Mouse (Mus musculus) right cerebral cortex, postnatal 25 days (tissue): ENCODE results near the gene Ncbp2.
"Not testable (repeated sequence)": the region's sequence is repeated elsewhere in the genome, so short reads cannot be mapped to it uniquely, and the experiment has no call there.

Experiments used
- DNase-seq: peaks from one replicate; pipeline ENCODE4 v3.0.0; 2022

Ncbp2 gene

DNA sequence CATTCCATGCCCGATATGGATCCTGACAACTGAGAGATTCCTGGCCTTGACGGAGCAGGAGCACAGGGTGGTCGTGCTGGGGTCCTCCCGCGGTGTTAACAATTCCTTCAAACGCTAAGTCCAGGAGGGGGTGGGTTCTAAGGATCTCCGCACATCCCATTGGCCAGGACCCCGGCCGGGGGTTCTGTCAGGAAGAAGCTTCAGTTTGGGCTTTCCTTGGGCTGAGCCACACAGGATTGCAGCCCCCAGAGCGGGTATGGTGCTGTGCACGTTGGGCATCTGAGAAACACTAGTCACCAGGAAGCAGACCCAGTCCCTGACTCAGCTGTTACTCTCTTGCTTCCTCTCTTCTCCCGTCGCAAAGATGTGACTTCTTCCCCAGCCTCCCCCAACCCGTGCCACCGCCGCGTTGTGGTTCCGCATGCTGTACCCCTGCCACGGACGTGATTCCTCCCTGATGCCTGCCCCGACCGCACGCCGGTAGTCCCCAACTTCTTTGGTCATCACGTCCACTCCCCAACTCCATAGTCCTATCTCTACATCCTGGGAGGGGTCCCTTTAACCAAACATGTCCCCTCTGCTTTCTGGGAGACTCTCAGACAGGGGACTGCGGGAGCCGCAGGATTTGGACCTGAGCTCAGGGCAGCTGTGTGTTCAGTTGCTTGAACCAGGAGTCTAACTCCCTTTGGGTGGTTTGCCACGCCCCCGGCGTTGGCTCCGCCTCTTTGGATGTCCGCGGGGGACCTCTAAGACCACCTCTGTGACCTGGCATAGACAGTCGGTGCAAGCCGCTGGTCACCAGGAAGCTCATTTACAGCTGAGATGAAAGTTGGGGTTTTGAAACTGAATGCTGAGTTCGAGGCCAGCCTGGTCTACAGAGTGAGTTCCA lies 13.0 kb upstream of the Ncbp2 start:
- DNase-seq: no peak

DNA sequence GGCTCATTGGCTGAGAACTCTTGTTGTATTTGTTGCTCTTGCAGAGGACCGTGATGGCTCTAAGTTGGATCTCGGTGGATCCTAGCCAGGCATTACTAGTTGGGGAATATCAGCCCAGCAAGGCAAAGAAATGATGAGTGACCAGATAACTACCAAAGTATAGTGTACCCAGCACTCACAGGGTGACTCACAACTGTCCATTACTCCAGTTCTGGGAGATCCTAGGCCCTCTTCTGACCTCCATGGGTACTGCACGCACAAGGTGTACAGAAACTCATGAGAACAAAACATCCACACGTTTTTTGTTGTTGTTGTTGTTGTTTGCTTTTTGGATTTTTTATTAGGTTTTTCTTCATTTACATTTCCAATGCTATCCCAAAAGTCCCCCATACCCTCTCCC lies 11.7 kb upstream of the Ncbp2 start:
- no peak for DNase-seq

DNA sequence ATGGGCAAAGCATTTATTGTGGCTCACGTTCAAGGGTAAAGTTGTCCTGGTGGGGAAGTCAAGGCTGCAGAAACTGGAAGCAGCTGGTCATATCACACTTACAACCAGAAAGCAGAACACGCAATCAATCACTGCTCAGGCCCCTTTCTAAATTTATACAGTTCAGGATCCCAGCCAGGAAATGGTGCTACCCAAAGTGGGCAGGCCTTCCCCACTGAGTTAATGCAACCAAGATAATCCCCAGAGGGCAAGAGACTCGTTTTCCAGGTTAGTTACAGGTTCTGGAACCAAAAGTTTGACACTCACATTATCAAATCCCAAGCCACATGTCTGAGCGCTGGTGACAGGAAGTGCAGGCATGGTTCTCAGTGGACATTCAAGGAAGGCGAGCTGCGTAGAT lies 9.5 kb upstream of the Ncbp2 start:
- DNase-seq: no peak

DNA sequence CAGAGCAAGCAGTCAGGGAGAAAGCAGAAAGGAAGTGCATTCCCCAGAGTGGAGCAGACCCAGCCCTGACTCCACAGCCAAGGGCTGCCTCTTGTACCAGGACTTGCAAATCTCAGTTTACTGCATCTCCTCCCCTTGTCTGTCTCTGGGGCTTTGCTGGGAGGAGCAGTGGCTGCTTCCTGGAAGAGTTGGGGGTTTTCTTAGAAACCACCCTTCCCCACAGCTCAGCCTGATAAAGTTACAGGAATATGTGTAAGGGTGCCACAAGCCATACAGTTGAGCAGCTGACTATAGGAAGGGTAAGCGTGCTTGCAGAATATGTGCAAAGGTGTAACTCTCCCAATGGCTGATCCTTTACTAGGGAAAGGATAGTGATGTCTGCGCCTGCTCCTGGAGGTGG lies 7.7 kb upstream of the Ncbp2 start:
- no peak for DNase-seq

DNA sequence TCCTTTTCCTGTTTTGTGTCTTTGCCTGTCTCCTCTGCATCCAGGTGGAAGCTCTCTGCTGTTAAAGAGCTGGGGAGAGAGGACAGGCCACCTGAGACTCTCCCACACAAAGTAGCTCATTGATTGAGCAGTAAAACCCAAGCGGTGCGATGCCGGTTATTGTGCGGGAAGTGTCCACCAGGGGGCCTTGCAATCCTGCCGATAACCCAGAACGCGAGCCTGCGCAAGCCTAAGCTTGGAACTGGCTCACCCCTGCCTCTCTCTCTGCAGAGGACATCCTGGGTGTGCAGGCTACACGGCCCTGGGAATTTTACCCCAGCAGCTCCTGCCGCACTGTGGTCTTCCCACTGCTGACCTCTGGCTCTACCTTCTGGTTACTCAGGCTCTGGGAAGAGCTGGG lies 4.3 kb upstream of the Ncbp2 start:
- DNase-seq: peak; percentile 80

DNA sequence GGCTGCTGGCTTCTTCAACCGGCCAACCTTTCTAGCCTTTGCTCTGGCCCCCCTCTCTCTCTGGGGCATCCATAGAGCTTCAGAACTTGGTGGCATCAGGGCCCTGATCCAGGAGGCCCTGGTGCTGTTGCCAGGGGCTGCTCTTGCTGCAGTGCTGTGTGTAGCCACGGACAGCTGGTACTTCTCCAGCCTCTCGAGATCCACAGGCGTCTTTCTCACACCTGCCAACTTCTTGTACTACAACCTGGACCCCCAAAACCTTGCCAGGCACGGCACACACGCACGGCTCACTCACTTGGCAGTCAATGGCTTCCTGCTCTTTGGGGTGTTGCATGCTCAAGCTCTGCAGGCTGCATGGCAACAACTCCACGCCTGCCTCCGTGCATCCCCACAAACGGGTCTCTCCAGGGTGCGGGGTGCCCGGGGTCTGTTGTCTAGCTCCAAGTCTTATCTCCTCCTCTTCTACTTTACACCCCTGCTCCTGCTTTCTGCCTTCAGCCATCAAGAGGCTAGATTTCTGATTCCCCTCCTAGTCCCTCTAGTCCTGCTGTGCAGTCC lies 3.5 kb upstream of the Ncbp2 start:
- no peak for DNase-seq

DNA sequence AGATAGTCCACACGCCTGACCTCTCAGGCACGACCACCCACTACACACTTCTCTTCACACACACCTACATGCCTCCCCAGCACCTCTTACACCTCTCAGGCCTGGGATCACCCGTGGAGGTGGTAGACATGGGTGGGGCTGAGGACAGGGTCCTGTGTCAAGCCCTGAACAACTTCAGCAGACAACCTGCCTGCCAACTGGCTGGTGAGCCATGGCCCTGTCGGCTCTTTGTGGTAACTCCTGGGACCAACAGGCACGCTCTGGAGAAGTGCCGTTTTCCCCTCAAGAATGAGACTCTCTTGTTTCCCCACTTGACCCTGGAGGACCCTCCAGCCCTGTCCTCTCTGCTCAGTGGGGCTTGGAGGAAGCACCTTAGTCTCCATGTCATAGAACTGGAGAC lies 2.9 kb upstream of the Ncbp2 start:
- DNase-seq: no peak

DNA sequence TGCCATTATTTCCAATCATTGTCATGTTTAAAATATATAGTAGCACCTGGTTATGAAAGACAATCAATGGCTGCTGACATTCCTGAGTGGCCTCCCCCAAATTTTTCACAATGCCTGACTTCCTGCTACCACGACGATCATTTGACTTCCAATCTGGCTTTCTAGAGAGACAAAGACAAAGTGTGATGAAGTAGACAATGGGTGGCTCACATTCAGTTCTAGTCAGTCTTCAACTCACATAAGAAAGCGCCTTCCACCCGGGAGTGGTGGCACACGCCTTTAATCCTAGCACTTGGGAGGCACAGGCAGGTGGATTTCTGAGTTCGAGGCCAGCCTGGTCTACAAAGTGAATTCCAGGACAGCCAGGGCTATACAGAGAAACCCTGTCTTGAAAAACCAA lies 2.3 kb upstream of the Ncbp2 start:
- not testable (repeated sequence) for DNase-seq

DNA sequence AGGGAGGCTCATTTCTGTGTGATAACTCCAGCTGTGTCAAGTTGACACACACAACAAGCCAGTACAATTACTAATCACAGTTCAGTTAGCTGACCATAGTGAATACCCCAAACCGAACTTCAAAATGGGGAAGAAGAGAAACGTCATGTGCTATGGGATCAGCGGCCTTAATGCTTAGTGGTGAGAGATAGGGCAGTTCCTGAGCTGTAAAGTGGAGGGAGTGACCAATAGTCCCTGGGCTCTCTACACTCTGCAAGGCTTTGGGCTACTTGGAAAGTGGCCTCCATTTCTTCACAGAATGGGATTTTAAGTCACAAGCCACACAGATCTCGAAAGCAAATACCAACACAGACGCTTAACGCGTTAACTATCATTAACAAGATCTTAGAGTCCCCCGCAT lies 980 bp upstream of the Ncbp2 start:
- DNase-seq: no peak

DNA sequence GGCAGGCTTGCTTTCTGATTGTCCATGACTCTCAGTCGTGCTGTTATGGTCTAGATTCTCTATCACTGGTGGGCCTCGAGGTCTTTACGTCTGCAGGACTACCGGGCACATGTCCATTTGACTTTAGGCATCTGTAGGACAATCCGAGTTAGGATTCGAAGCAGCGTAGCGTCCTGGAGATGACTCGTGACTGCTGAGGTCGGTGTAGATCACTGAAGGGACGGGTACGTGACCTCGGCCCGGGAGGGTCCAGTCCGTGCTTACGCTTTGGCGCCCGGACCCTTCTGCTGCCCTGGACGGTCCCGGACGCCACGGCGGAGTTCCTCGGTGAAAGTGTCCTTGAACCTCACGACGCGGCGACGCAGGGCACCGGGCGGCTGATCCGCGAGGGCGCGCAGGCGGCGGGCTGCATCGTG lies 404 bp upstream of the Ncbp2 start:
- no peak for DNase-seq

DNA sequence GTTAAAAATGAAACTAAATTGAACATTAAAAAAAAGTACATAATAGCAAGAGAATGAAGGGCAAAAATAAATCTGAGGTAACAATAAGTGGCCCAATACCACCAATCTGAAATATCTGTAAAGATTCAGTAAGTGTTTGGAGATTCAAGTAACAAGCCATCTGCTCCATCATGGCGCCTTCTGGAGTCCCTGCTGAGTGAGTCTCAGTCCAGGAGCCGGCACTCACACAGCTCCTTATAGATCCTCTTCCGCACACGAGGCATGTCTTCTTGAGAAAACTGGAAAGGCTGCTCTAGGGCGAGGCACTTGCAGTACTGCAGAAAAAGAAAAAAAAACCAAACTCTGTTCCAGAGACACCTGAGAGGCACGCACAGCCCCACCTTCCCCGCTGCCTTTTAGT lies 14.9 kb downstream of the Ncbp2 start:
- DNase-seq: peak; percentile 25

DNA sequence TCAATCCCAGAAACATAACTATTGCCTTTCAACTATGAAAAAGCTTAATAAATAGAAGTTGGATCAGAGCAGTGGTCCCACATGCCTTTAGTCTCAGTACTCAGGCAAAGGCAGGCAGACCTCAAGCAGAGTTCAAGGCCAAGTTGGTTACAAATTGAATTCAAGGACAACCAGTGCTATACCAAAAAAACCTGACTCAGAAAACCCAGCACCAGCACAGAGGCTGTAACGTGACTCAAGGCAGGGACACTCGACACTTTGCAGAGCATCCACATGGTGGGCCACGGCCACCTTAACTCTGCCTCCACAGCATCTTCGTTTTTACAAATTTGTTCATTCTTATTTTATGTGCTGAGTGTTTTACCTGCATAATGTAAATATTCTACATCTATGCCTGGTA lies 26.9 kb downstream of the Ncbp2 start:
- no peak for DNase-seq

DNA sequence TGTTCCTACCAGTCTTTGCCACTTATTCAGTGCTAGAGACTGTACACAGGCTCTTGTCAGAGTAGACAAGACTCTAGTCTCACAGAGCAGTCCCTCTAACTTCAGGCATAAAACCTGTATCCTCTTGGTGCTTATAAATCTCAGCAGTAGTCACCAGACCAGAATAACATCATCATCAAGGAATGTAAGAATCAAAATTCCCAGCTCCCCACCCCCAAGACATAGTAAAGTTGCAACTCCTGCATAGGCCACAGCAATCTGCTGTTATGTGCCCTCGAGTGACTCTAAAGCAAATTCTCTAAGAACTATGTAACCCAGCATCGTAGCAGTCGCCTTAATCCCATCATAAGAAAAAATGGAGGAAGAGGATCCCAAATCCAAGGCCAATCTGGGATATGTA lies 31.2 kb downstream of the Ncbp2 start:
- no peak for DNase-seq

DNA sequence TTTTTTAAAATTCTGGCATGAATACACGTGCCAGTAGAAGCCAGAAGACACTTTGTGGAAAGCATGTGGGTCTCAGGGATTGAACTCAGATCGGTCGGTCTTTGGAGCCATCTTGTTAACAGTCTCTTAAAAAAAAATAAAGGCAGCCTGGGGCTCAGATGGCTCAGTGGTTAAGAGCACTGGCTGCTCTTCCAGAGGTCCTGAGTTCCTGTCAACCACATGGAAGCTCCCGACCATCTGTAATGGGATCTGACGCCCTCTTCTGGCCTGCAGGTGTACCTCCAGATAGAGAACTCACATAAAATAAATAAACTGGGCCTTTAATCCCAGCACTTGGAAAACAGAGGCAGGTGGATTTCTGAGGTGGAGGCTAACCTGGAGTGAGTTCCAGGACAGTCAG lies 32.6 kb downstream of the Ncbp2 start:
- DNase-seq: no peak

DNA sequence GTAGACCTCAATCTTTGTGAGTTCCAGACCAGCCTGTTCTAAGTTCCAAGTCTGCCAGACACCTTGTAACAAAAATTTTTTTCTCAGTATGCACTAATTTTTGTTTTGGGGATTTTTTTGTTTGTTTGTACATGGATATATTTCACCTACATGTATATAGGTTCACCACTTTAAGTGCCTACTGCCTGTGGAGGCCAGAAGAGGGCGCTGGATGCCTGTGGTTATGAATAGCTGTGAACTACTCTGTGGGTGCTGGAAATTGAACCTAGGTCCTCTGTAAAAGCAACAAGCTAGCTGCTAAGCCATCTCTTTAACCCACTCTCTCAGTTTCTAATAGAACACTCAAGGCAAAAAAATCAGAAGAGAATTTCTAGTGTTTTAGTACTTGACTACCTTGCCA lies 43.7 kb downstream of the Ncbp2 start:
- DNase-seq: no peak

DNA sequence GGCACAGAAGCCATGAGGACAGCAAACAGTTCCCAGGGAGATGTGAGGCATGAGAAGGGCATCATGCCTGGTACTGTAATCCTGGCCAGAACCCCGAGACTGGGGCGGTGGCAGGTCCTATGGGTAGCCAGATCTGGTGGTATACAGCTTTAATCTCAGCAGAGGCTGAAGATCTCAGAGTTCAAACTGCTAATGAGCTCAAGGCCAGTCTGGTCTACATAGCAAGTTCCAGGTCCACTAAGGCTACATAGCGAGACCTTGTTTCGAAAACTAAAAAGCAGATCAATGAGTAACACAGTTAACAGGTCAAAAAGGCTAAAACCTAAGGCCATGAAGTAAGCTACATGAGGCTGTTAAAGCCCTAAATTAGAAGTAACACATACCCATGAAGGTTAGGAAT lies 44.9 kb downstream of the Ncbp2 start:
- DNase-seq: no peak

DNA sequence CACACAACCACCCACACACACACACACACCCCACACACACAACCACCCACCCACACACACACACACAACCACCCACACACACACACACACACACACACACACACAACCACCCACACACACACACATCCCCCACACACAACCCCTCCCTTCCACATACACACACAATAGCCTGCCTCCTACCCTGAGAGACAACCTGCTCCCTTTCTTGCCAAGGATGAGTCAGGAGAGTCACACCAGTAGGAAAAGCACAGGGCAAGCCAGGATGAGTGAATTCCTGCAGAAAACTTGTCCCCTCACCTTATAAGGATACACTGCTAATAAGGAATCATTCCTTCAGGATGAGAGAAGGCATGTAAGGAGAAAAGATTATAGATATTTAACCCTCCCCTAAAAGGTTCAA lies 45.6 kb downstream of the Ncbp2 start:
- DNase-seq: no peak

DNA sequence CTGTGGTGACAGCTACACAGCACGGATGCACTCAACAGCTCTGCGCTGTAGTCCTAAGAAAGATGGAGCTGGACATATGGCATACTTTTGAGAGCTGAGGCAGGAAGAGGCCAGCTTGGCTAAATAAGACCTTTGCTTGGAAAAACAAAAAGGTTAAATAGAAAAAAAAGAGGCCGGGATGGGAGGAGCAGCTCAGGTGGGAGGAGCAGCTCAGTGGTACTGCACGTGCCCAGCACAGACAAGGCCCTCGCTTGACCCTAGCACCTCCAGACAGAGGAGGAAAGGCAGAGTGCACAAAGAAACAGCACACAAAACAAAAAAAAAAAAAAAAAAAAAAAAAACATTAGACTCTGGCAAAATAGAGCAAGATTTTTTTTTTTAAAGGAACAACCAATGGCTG lies 48.1 kb downstream of the Ncbp2 start:
- no peak for DNase-seq

DNA sequence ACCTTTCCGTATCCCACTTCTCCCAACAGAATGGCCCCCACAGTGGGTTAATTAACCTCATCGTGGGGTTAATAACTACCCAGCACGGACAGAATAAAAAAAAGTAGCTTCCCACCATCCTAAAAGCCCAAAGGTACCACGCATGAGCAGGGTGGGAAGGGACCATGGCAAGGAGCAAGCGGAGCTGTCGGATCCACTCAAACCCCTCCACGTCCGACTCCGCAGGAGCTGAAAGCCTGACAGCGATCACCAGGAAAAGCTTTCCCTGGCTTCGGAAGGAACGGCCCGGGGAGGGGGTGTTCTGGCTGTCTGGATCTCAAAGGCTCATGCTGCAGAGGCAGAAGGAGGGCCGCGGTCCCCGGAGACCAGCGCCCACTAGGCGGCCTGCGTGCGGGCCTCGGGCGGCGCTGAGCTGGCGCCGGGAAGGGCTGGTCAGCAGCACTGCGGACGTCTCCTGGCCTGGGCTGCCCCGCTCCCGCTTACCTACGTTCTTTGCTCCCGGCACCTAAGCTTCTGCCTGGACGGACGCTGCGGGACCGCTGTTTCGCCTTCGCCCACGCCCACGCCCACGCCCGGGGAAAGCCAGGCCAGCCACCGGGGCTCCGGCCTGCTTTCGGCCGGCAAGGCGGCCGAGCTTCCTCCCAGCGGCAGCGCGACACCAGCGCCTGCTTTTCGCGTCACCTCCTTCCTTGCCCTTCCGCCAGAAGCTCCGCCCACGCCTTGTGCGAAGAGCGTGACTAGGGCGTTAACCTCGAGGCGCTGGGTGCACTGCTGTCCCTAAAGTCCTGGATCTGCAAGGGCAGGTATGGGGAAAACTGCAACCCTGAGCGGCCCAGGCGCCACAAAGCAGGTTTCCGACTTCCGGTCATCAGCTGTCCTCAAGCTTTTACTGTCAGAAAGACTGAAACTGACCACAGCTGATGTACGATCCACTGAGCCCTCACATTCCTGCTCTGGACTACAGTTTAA lies 54.5 kb downstream of the Ncbp2 start, which contains the start of gene Senp5:
Gene Senp5, minus strand, starts transcription at position 779 of the 969 bp plus-strand sequence.
- peak; percentile 92 for DNase-seq

DNA sequence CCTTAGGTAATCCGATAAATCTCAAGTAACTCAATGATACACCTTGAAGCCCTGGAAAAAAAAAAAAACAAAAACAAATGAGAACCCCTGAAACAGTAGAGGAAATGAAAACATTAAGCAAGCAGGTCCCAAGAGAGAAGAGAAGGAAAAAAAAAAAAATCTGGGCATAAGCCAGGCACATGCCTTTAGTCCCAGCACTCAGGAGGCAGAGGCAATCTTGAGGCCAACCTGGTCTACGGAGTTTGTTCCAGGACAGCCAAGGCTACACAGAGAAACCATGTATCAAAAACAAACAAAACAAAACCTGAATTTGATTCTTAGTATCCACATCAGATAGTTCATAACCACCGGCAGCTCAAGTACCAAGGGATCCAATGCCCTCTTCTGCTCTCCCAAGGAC lies 56.4 kb downstream of the Ncbp2 start:
- DNase-seq: no peak

DNA sequence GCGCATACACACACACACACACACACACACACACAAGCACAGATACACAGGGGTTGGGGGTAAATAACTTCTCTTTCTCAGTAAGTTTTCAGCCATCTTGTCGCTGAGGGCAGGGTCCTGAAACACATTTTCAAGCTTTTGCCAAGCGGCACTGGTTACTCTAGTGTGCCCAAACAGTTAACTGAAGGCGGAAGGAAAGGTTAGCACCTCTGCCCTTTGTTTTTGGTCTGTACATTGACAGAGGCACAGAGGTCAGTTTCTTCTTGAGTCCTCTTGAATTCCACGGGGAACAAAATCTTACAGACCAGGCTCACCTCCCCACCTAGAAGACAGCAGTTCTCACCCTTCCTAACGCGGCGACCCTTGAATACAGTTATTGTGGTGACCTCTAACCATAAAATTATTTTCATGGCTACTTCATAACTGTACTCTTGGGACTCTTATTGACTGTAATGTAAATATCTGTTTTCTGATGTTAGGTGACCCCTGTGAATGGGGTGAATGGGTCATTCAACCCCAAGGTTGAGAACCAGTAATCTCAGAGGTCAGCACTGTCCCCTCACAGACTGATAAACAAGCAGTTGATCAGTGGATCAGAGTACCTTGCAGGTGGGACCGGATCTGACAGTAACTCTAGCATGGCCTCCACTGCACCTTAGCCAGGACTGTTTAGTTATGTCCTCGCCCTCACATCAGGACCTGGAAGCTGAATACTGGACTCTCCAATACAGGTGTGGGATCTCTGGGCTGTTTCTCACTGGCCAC lies 60.4 kb downstream of the Ncbp2 start:
- DNase-seq: no peak

DNA sequence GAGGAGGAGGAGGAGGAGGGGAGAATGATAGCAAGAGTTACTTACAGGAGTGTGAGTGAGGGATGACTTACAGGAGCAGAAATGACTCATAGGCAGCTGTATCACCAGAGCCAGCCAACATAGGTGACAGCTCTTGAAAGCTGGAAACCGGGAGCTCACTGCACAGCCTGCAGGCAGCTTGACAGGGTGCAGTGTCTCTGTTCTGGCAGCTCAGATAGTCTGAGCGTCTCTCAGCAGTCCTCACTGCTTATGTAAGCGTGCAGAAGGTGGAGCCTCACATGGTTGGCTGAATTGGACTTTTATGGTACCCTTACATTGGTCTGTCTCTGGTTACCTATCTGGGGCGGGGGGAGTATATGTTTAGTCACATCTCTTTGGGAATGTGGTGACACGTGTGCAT lies 61.6 kb downstream of the Ncbp2 start:
- peak; percentile 22 for DNase-seq

DNA sequence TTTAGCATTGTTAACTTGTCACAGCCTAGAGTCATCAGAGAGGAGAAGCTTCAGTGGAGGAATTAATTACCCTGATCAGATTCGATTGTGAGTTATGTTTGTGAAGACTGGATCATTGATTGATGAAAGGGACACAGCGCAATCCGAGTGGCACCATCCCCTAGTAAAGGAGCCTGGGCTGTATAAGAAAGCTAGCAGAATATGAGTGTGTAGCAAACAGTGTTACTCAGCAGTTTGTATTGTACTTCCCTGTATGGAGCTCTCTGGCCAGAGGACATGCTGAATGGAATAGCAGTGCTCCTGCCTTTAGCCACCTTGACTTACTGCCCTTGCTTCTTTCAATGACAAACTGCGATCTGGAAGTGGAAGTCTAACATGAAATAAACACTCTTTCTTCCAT lies 62.0 kb downstream of the Ncbp2 start:
- DNase-seq: no peak
